Mouse (Mus musculus): Measurements from ENCODE around the gene Srcap.

- TF ChIP-seq CTCF (IDR thresholded peaks at IDR 0.05; ENCODE audit: low read depth, low read length) (no peak), TAL1 (conservative IDR thresholded peaks at IDR 0.05; ENCODE audit: low read depth, low read length) (no peak), GATA1 (IDR thresholded peaks at IDR 0.05; ENCODE audit: borderline replicate concordance, low read length) (no peak), POLR2AphosphoS5 (IDR thresholded peaks at IDR 0.05; ENCODE audit: insufficient replicate concordance, low read depth, low read length) (no peak)
These were observed 37.5 kb downstream of the Srcap start for GRCm38 (mm10) chr7:127549116-127549835.
